Mouse (Mus musculus) forebrain, embryonic 14.5 days (tissue): ENCODE results near the gene Dlg5. TPM values are rescaled to one million over a fixed set of nuclear protein-coding genes. Genes with fewer than 3 reads are reported as not detected.

Source experiments
- ATAC-seq: fragments of 200-750 bp; cut with Nextera tagmentation; 2 replicates; pipeline ENCODE4 v1.8.0; 2017; ENCODE audit warnings: mild to moderate bottlenecking, moderate library complexity
- DNase-seq: peaks from one replicate; pipeline ENCODE4 v3.0.0-alpha.2; 2015; ENCODE audit warnings: low spot score
- H3K27ac ChIP-seq: fragments of 300-500 bp; sonication (generic); 2 replicates; pipeline ENCODE4 v1.5.1; 2014; ENCODE audit warnings: low read depth, mild to moderate bottlenecking, control low read depth, low read length, moderate library complexity
- H3K27me3 ChIP-seq: fragments of 300-500 bp; sonication (generic); replicated peaks from 2 replicates; pipeline ENCODE4 v1.6.1; 2014; ENCODE audit warnings: low read length, control low read depth, mixed read lengths; ENCODE audit not compliant: control insufficient read depth, insufficient read depth
- H3K36me3 ChIP-seq: fragments of 300-500 bp; sonication (generic); 2 replicates; pipeline ENCODE4 v1.6.1; 2014; ENCODE audit warnings: low read length, control low read depth; ENCODE audit not compliant: control insufficient read depth, insufficient read depth
- H3K4me1 ChIP-seq: fragments of 300-500 bp; sonication (generic); 2 replicates; pipeline ENCODE4 v1.6.1; 2014; ENCODE audit warnings: antibody characterized with exemption, low read length, control low read depth; ENCODE audit not compliant: control insufficient read depth, insufficient read depth
- H3K4me2 ChIP-seq: fragments of 300-500 bp; sonication (generic); 2 replicates; pipeline ENCODE4 v1.6.1; 2014; ENCODE audit warnings: mild to moderate bottlenecking, control low read depth, low read length
- H3K4me3 ChIP-seq: fragments of 300-500 bp; sonication (generic); 2 replicates; pipeline ENCODE4 v1.5.1; 2014; ENCODE audit warnings: low read depth, low read length, control low read depth
- H3K9ac ChIP-seq: fragments of 300-500 bp; sonication (generic); 2 replicates; pipeline ENCODE4 v1.6.1; 2014; ENCODE audit warnings: mild to moderate bottlenecking, low read length, control low read depth, moderate library complexity
- H3K9me3 ChIP-seq: fragments of 300-500 bp; sonication (generic); replicated peaks from 2 replicates; pipeline ENCODE4 v1.6.1; 2016; ENCODE audit warnings: low read length, control low read depth, mixed read lengths; ENCODE audit not compliant: control insufficient read depth
- WGBS: fragments of 180-500 bp; shearing (Covaris S2); extraction: QIAGEN DNeasy Blood & Tissue Kit; methylation state at CpG from one replicate; pipeline ENCODE4 v1.1.7; 2014; 5-methylcytosine and 5-hydroxymethylcytosine counted together
- polyA plus RNA-seq: library from polyadenylated mRNA; unstranded; fragments of >200 nt; fragmentation: Nextera tagmentation; extraction: Ambion mirVana; gene quantifications from 2 replicates; pipeline ENCODE4 v1.2.1, GENCODE M21; 2014

Dlg5 gene
- polyA plus RNA-seq, 1 experiment from 2014 or later, result 20.3 TPM

GRCm38 (mm10) chr14:24242016-24242415 is 3.7 kb downstream of the Dlg5 start:
- ATAC-seq (no peak), DNase-seq (no peak)
- Histone ChIP-seq H3K4me2 (no peak overlapping the region), H3K27ac (no peak overlapping the region), H3K4me3 (no peak overlapping the region), H3K27me3 (no peaks in the 10 kb centered on the region), H3K9ac (no peak overlapping the region), H3K9me3 (no peaks in the 10 kb centered on the region), H3K4me1 (peaks cover 7% of the 10 kb centered on the region; the same call in 1 of the 2 replicates), H3K36me3 (peaks cover 10% of the 10 kb centered on the region; the same call in 1 of the 2 replicates)
- 88% methylated on average over 2 of the region's 2 CpGs for WGBS

DNA sequence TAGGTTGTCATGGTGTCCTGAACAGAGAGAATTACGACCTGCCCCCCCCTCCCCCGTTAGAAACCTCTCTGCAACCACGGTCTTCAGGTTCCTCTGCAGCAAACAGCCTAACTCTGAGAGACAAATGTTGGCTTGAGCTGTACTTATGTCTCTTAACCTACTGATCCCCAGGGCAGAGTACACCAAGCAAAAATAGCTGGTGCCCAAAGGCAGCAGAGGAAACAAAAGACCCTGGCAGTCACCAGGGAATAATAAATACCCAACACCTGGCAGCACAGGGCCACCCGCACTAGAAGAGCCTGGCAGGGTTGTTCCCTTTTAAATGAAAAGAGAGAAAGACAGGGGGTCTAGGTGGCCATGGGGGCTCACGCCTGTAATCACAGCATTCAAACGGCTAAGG is 4.9 kb downstream of the Dlg5 start:
- peaks cover 4% of the 10 kb centered on the region; the same call in 1 of the 2 replicates for H3K4me1 ChIP-seq
- peaks cover 10% of the 10 kb centered on the region; the same call in 1 of the 2 replicates for H3K36me3 ChIP-seq
- H3K9me3 ChIP-seq, result no peaks in the 10 kb centered on the region
- ATAC-seq (no peak), DNase-seq (no peak)
- H3K4me3 ChIP-seq, result no peak overlapping the region
- H3K27ac ChIP-seq, result no peak overlapping the region
- H3K27me3 ChIP-seq, result no peaks in the 10 kb centered on the region
- 77% methylated on average over 6 of the region's 6 CpGs for WGBS
- H3K4me2 ChIP-seq, result no peak overlapping the region
- H3K9ac ChIP-seq, result no peak overlapping the region

GRCm38 (mm10) chr14:24239651-24240050 is 6.1 kb downstream of the Dlg5 start:
- DNase-seq, result no peak
- Histone ChIP-seq H3K27ac (no peak overlapping the region), H3K9me3 (no peaks in the 10 kb centered on the region), H3K9ac (no peak overlapping the region), H3K4me2 (no peak overlapping the region), H3K27me3 (no peaks in the 10 kb centered on the region), H3K4me3 (no peak overlapping the region), H3K36me3 (peaks cover 10% of the 10 kb centered on the region; the same call in 1 of the 2 replicates), H3K4me1 (peaks cover 4% of the 10 kb centered on the region; the same call in 1 of the 2 replicates)
- ATAC-seq, result no peak
- WGBS, result 83% methylated on average over 11 of the region's 11 CpGs

- Histone ChIP-seq H3K9ac (no peak overlapping the region), H3K4me1 (no peaks in the 10 kb centered on the region), H3K9me3 (no peaks in the 10 kb centered on the region), H3K27ac (no peak overlapping the region), H3K36me3 (no peaks in the 10 kb centered on the region), H3K4me3 (no peak overlapping the region), H3K27me3 (no peaks in the 10 kb centered on the region), H3K4me2 (no peak overlapping the region)
- 91% methylated on average over 3 of the region's 3 CpGs for WGBS
- no peak for DNase-seq
- ATAC-seq, result no peak
Observed at GRCm38 (mm10) chr14:24235954-24236353, 9.8 kb downstream of the Dlg5 start.

DNA sequence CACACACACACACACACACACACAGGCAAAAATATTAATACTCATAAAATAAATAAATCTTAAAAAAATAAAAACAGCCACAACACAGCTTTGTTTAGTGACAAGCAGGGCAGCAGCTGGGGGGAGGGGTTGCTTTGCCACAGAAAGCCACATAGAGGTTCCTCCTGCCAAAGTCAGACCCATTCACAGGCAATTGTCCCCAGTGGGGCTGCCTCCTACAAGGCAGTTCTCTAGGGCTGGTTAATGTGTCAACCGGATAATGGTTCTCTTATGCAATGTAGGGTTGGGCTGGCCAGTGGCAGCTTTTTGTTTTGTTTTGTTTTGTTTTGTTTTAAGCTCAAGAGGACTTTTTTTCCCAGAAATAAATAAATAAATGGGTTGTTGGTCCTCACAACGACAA is 11.3 kb downstream of the Dlg5 start:
- Histone ChIP-seq H3K9ac (no peak overlapping the region), H3K27me3 (no peaks in the 10 kb centered on the region), H3K36me3 (no peaks in the 10 kb centered on the region), H3K4me2 (no peak overlapping the region), H3K4me1 (no peaks in the 10 kb centered on the region), H3K4me3 (no peak overlapping the region), H3K27ac (no peak overlapping the region), H3K9me3 (no peaks in the 10 kb centered on the region)
- ATAC-seq, result no peak
- 54% methylated on average over 2 of the region's 2 CpGs for WGBS
- DNase-seq, result no peak

- no peak overlapping the region for H3K4me3 ChIP-seq
- H3K4me2 ChIP-seq, result no peak overlapping the region
- no peaks in the 10 kb centered on the region for H3K9me3 ChIP-seq
- no peaks in the 10 kb centered on the region for H3K4me1 ChIP-seq
- no peaks in the 10 kb centered on the region for H3K27me3 ChIP-seq
- H3K27ac ChIP-seq, result no peak overlapping the region
- H3K36me3 ChIP-seq, result no peaks in the 10 kb centered on the region
- WGBS, result 71% methylated on average over 12 of the region's 12 CpGs
- DNase-seq (no peak), ATAC-seq (no peak)
- no peak overlapping the region for H3K9ac ChIP-seq
Observed at GRCm38 (mm10) chr14:24232641-24233633, 12.8 kb downstream of the Dlg5 start.

GRCm38 (mm10) chr14:24228549-24228948 is 17.2 kb downstream of the Dlg5 start:
- no peaks in the 10 kb centered on the region for H3K27me3 ChIP-seq
- H3K4me1 ChIP-seq, result no peaks in the 10 kb centered on the region
- no peak overlapping the region for H3K9ac ChIP-seq
- no peaks in the 10 kb centered on the region for H3K9me3 ChIP-seq
- ATAC-seq (no peak), DNase-seq (no peak)
- no peak overlapping the region for H3K4me3 ChIP-seq
- 91% methylated on average over 6 of the region's 6 CpGs for WGBS
- no peak overlapping the region for H3K27ac ChIP-seq
- no peak overlapping the region for H3K4me2 ChIP-seq
- H3K36me3 ChIP-seq, result no peaks in the 10 kb centered on the region

GRCm38 (mm10) chr14:24227015-24227414 is 18.7 kb downstream of the Dlg5 start:
- H3K4me1 ChIP-seq, result no peaks in the 10 kb centered on the region
- H3K4me2 ChIP-seq, result no peak overlapping the region
- no peaks in the 10 kb centered on the region for H3K36me3 ChIP-seq
- WGBS, result 96% methylated on average over 8 of the region's 8 CpGs
- H3K9ac ChIP-seq, result no peak overlapping the region
- DNase-seq, result no peak
- H3K27me3 ChIP-seq, result no peaks in the 10 kb centered on the region
- no peak overlapping the region for H3K27ac ChIP-seq
- H3K4me3 ChIP-seq, result no peak overlapping the region
- no peak for ATAC-seq
- H3K9me3 ChIP-seq, result no peaks in the 10 kb centered on the region

GRCm38 (mm10) chr14:24226344-24226743 is 19.4 kb downstream of the Dlg5 start:
- no peaks in the 10 kb centered on the region for H3K27me3 ChIP-seq
- DNase-seq, result no peak
- no peak for ATAC-seq
- no peak overlapping the region for H3K27ac ChIP-seq
- 81% methylated on average over 2 of the region's 2 CpGs for WGBS
- H3K9ac ChIP-seq, result no peak overlapping the region
- H3K4me1 ChIP-seq, result no peaks in the 10 kb centered on the region
- no peak overlapping the region for H3K4me3 ChIP-seq
- no peak overlapping the region for H3K4me2 ChIP-seq
- H3K36me3 ChIP-seq, result no peaks in the 10 kb centered on the region
- no peaks in the 10 kb centered on the region for H3K9me3 ChIP-seq
